Mouse (Mus musculus): ENCODE measurements around the gene Crispld2. TPM values are rescaled to one million over a fixed set of nuclear protein-coding genes. Genes with fewer than 3 reads are reported as not detected.

Gene Crispld2
- polyA plus RNA-seq, 1 experiment from 2014 or later = 1.8 TPM

GRCm38 (mm10) chr8:120100388-120101067 is 108.3 kb downstream of the Crispld2 start:
- 4% methylated on average over 21 of the region's 25 CpGs for WGBS
- ATAC-seq (ENCODE audit: insufficient number of reproducible peaks, insufficient read depth, low FRiP score, low read depth) = no peak
- Histone ChIP-seq H3K4me1 (ENCODE audit: control insufficient read depth in 2 of 2, insufficient read depth in 2 of 2, low read length in 2 of 2) (peaks cover 5 to 22% of the 10 kb centered on the region in 2 experiments), H3K9ac (ENCODE audit: low read length) (peak overlapping the region; percentile 90), H3K9me3 (ENCODE audit: control insufficient read depth, low read length) (no peaks in the 10 kb centered on the region), H3K27me3 (ENCODE audit: control insufficient read depth, insufficient read depth, low read length) (no peaks in the 10 kb centered on the region), H3K4me2 (ENCODE audit: low read length) (peak overlapping the region; percentile 94), H3K27ac (replicated peaks in 1 of 2; ENCODE audit: control insufficient read depth in 1 of 2, insufficient read depth in 1 of 2, low read depth in 2 of 2, low read length in 2 of 2) (peak overlapping the region; percentile 84 to 92; a peak in 3 of 4 replicates), H3K36me3 (ENCODE audit: control insufficient read depth, insufficient read depth, low read length) (peaks cover 7% of the 10 kb centered on the region; the same call in 1 of the 2 replicates), H3K4me3 (ENCODE audit: control insufficient read depth in 1 of 2, insufficient read depth in 1 of 2, low read depth in 1 of 2, low read length in 2 of 2) (peak overlapping the region; percentile 92 to 97)

DNA sequence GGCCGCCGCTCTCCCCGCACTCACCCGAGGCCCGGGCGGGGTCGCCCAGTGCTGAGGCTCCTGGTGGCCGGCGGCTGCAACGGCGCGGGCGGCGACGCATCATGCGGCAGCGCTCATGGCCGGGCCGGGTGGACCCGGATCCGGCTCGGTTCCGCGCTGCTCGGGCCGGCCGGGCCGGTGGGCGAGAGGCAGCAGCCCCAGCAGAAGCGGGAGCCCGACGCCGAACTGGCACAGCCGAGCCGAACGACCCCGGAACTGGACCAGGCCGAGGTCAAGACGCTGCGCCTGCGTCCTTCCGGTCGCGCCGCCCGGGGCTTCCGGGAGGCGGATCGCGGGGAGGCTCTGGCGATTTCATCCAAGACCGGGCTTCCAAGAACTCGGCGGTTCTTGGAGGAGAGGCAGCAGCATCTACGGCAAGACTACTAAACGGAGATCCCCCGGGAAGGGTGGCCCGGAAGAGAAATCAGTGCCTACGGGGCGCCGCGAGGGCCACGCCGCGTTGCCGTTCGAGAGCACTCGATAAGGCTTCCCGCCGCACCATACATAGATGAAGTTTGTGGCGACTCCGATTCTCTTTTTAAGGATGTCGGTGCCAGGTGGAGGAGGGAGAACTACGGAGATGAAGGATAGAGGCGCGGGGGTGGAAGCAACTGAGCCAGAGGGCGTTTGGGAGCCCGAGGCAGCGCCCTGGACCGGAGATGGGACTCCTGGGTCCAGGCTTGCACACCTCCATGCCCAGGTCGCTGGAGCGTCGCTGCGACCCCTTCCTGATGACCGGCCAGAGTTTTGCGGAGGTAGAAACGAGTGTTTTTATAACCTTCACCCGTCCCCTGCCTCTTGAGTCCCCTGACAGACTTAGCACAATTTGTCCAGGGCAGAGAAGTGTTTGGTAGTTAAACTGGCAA is 109.1 kb downstream of the Crispld2 start, which contains the start of gene Zdhhc7:
TSS of gene Zdhhc7 (minus strand) at position 415 of the 905 bp plus-strand sequence.
- peak; percentile 60 for ATAC-seq (ENCODE audit: insufficient number of reproducible peaks, insufficient read depth, low FRiP score, low read depth)
- H3K27me3 ChIP-seq (ENCODE audit: control insufficient read depth, insufficient read depth, low read length) = no peaks in the 10 kb centered on the region
- under 1% methylated on average over 82 of the region's 88 CpGs for WGBS

More for the DNA sequence above, 109.1 kb downstream of the Crispld2 start, which contains the start of gene Zdhhc7:
- H3K4me2 ChIP-seq (ENCODE audit: low read length) = peak within 1 kb of the TSS; percentile 94
- peak within 1 kb of the TSS; percentile 90 for H3K9ac ChIP-seq (ENCODE audit: low read length)
- H3K36me3 ChIP-seq (ENCODE audit: control insufficient read depth, insufficient read depth, low read length) = peaks cover 6% of the 10 kb centered on the region; the same call in 1 of the 2 replicates
- H3K4me1 ChIP-seq (ENCODE audit: control insufficient read depth in 2 of 2, insufficient read depth in 2 of 2, low read length in 2 of 2) = peaks cover 8 to 22% of the 10 kb centered on the region in 2 experiments
- H3K27ac ChIP-seq (replicated peaks in 1 of 2; ENCODE audit: control insufficient read depth in 1 of 2, insufficient read depth in 1 of 2, low read depth in 2 of 2, low read length in 2 of 2) = peak within 1 kb of the TSS; percentile 84 to 92
- no peaks in the 10 kb centered on the region for H3K9me3 ChIP-seq (ENCODE audit: control insufficient read depth, low read length)
- peak within 1 kb of the TSS; percentile 92 to 97 for H3K4me3 ChIP-seq (ENCODE audit: control insufficient read depth in 1 of 2, insufficient read depth in 1 of 2, low read depth in 1 of 2, low read length in 2 of 2)

Other genes starting within 250 kb of the Crispld2 start
- gene Tldc1, start 214.0 kb upstream of the Crispld2 start, polyA plus RNA-seq (2014; fragmentation: Nextera tagmentation; extraction: Ambion mirVana) = 11.1 and 11.4 TPM in 2 replicates
- 55.1 and 75.9 TPM in 2 replicates for gene Cotl1, start 151.9 kb upstream of the Crispld2 start, polyA plus RNA-seq (2014; fragmentation: Nextera tagmentation; extraction: Ambion mirVana)
- 8.8 and 10.6 TPM in 2 replicates for gene Klhl36, start 130.2 kb upstream of the Crispld2 start, polyA plus RNA-seq (2014; fragmentation: Nextera tagmentation; extraction: Ambion mirVana)
- gene Usp10, start 82.1 kb upstream of the Crispld2 start, polyA plus RNA-seq (2014; fragmentation: Nextera tagmentation; extraction: Ambion mirVana) = 66.9 and 68.0 TPM in 2 replicates
- not detected in 2 replicates for gene Gm20388, start 81.6 kb upstream of the Crispld2 start, polyA plus RNA-seq (2014; fragmentation: Nextera tagmentation; extraction: Ambion mirVana)
- gene Zdhhc7, start 109.0 kb downstream of the Crispld2 start, polyA plus RNA-seq (2014; fragmentation: Nextera tagmentation; extraction: Ambion mirVana) = 29.7 and 32.6 TPM in 2 replicates
- gene 6430548M08Rik, start 121.7 kb downstream of the Crispld2 start, polyA plus RNA-seq (2014; fragmentation: Nextera tagmentation; extraction: Ambion mirVana) = 9.2 and 11.3 TPM in 2 replicates
- gene Fam92b, start 185.0 kb downstream of the Crispld2 start, polyA plus RNA-seq (2014; fragmentation: Nextera tagmentation; extraction: Ambion mirVana) = not detected in 2 replicates
- 12.0 and 12.2 TPM in 2 replicates for gene Gse1, start 236.0 kb downstream of the Crispld2 start, polyA plus RNA-seq (2014; fragmentation: Nextera tagmentation; extraction: Ambion mirVana)